In the genomic region with DNA sequence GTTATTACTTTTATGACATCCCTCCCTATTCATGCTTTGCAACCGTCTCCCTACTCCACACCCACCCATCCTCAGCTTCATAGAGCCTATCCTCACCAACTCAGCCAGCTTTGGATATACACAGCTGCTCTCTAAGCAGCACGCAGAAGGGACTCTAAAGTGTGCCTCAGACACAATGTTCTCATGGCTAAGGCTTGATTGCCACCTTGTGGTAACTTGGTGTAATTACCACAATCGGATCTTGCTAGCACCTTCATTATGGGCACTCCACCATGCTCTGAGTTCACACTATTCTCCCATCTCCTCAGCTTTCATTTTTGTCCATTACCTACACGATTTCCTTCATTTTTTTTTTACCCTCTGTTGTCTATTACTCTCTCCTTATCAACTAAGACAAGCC, we compare ENCODE assay signal across 7 mouse cellular contexts. TPM values are rescaled to one million over a fixed set of nuclear protein-coding genes. Genes with fewer than 3 reads are reported as not detected.
DNase-seq lines count a peak whose midpoint lies in the region; ATAC-seq lines count a peak whose summit lies in the region.

No protein-coding gene starts in this region.

- peak; percentile 49 for DNase-seq in Muller cell, postnatal 12 days (ENCODE audit: inconsistent ontology term)
- peak; percentile 64 for DNase-seq in c-Kit-positive CD71-negative TER-119-negative erythroid progenitor cells, embryonic 14.5 days (ENCODE audit: low read depth)
- DNase-seq in layer of hippocampus, postnatal 14 days (ENCODE audit: low spot score in 2 of 2) = peak; percentile 34 to 64
- DNase-seq in lung, postnatal 10 days = peak; percentile 75
- DNase-seq in right cerebral cortex, adult 2 months (ENCODE audit: low spot score in 2 of 2) = peak; percentile 59 to 68

- no peak overlapping the region for H3K4me3 ChIP-seq in forebrain, embryonic 12.5 days (replicated peaks)
- no peak overlapping the region for H3K4me3 ChIP-seq in hindbrain, embryonic 15.5 days

- no peaks in the 10 kb centered on the region for H3K4me1 ChIP-seq in forebrain, embryonic 12.5 days
- no peaks in the 10 kb centered on the region for H3K4me1 ChIP-seq in hindbrain, embryonic 15.5 days (replicated peaks)

- WGBS in forebrain, embryonic 12.5 days = 6% methylated on average over 4 of the region's 4 CpGs
- 3% methylated on average over 4 of the region's 4 CpGs for WGBS in hindbrain, embryonic 15.5 days

- ATAC-seq in forebrain, embryonic 12.5 days (ENCODE audit: low FRiP score) = peak; percentile 77
- ATAC-seq in hindbrain, embryonic 15.5 days (ENCODE audit: low FRiP score, low read depth) = peak; percentile 93

- no peak overlapping the region for H3K4me2 ChIP-seq in forebrain, embryonic 12.5 days
- no peak overlapping the region for H3K4me2 ChIP-seq in hindbrain, embryonic 15.5 days

- H3K27ac ChIP-seq in forebrain, embryonic 12.5 days = no peak overlapping the region
- no peak overlapping the region for H3K27ac ChIP-seq in hindbrain, embryonic 15.5 days (replicated peaks)

- H3K9ac ChIP-seq in forebrain, embryonic 12.5 days = no peak overlapping the region
- no peak overlapping the region for H3K9ac ChIP-seq in hindbrain, embryonic 15.5 days

- H3K36me3 ChIP-seq in forebrain, embryonic 12.5 days (replicated peaks) = no peaks in the 10 kb centered on the region
- no peaks in the 10 kb centered on the region for H3K36me3 ChIP-seq in hindbrain, embryonic 15.5 days

- no peaks in the 10 kb centered on the region for H3K27me3 ChIP-seq in forebrain, embryonic 12.5 days
- no peaks in the 10 kb centered on the region for H3K27me3 ChIP-seq in hindbrain, embryonic 15.5 days

- no peaks in the 10 kb centered on the region for H3K9me3 ChIP-seq in forebrain, embryonic 12.5 days
- H3K9me3 ChIP-seq in hindbrain, embryonic 15.5 days = no peaks in the 10 kb centered on the region

RNA-seq across cellular contexts. Expression of gene Tchhl1, which starts 25.4 kb away (rescaled TPM):
- polyA plus RNA-seq in forebrain, embryonic 12.5 days (2016; fragmentation: Nextera tagmentation; extraction: Ambion mirVana) = not detected in 2 replicates
- polyA plus RNA-seq in hindbrain, embryonic 15.5 days (2015; fragmentation: Nextera tagmentation; extraction: Ambion mirVana) = 0.06 TPM in 1 of 2 replicates, not detected in the other
- total RNA-seq in layer of hippocampus, postnatal 14 days (2021) = not detected

RNA-seq across cellular contexts. Expression of gene S100a11, which starts 26.3 kb away (rescaled TPM):
- 251 and 342 TPM in 2 replicates for polyA plus RNA-seq in forebrain, embryonic 12.5 days (2016; fragmentation: Nextera tagmentation; extraction: Ambion mirVana)
- polyA plus RNA-seq in hindbrain, embryonic 15.5 days (2015; fragmentation: Nextera tagmentation; extraction: Ambion mirVana) = 206 and 231 TPM in 2 replicates
- total RNA-seq in layer of hippocampus, postnatal 14 days (2021) = 10 to 100 TPM; 11.8 to 17.4 TPM

RNA-seq across cellular contexts. Expression of gene Tchh, which starts 51.9 kb away (rescaled TPM):
- polyA plus RNA-seq in forebrain, embryonic 12.5 days (2016; fragmentation: Nextera tagmentation; extraction: Ambion mirVana) = 0.54 and 0.55 TPM in 2 replicates
- polyA plus RNA-seq in hindbrain, embryonic 15.5 days (2015; fragmentation: Nextera tagmentation; extraction: Ambion mirVana) = 1.2 TPM in 2 replicates
- 1 to 10 TPM in 1 of 2 experiments, under 1 TPM in 1; 0.90 to 1.0 TPM for total RNA-seq in layer of hippocampus, postnatal 14 days (2021)
